Mouse (Mus musculus) skeletal muscle tissue, adult 2 months (tissue): ENCODE measurements around the gene Zbtb16.

ENCODE experiments used
- DNase-seq: peaks from one replicate; pipeline ENCODE4 v3.0.0-alpha.2; 2012; ENCODE audit warnings: low read depth, low spot score

Gene Zbtb16

DNA sequence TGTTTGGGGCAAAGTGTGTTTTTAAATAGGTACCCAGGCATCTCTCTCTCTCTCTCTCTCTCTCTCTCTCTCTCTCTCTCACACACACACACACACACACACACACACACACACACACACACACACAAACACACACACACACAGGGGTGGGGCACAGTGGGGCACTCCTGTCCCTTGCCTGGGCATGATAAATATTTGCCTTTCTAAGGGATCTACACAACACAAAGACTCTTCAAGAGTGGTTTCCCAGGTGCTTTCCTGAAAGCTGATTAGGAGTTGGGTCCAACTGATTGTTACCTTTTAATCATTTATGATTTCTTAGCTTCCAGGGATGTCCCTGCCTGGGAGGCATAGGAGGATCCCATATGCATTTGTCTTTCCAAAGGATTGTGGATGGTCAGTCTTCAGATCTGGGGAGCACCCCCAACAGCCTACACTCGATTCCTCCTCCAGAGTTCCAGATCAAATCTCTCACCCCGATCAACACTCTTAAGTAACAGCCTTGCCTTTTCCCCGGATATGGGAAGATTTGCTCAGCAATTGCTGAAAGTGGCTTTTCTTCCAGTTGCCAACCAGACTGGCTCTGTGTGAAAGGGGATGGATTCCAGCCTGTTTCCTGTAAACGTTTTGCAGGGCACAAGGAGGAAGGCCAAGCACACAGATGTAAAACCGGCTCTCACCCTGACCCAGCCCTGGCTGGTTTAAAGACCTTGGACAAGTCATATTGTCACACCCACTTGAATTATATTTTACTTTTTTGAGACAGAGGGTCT, 90.5 kb downstream of the Zbtb16 start:
- DNase-seq = no peak

DNA sequence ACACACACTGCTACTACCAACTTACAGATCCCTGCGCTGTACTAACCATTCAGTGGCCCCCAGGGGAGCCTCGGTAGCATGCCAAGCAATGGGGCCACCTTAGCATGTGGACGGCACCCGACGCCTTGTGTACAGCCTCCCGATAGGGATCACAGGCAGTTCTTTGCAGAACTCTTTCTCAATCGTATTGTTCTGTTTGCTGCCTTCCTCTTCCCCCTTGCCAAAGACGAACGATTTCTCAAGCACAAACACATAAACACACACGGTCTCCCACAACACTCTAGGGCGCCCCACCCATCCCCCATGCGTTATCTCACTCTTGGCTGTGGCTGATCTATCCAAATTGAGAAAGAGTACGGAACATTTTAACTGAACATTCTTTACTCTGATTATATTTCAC, 91.1 kb downstream of the Zbtb16 start:
- peak; percentile 88 for DNase-seq

DNA sequence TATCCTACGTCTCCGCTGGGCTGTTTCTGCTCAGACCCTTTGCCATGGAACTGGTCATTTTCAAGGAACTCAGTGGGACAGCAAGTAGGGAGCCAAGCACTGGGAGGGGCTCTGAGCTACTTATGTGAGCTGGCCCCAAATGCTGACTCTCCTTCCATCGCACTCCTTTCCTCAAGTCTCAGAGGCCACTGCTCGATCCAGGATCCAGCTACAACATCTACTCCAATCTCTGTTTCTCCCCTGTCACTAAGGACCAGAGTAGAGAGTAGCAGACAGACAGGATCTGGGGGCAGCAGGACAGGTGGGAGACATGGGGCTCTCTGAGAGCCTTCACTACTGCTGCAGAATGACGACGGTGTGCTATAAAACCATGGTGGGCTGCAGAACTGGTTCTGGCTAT, 91.6 kb downstream of the Zbtb16 start:
- no peak for DNase-seq

DNA sequence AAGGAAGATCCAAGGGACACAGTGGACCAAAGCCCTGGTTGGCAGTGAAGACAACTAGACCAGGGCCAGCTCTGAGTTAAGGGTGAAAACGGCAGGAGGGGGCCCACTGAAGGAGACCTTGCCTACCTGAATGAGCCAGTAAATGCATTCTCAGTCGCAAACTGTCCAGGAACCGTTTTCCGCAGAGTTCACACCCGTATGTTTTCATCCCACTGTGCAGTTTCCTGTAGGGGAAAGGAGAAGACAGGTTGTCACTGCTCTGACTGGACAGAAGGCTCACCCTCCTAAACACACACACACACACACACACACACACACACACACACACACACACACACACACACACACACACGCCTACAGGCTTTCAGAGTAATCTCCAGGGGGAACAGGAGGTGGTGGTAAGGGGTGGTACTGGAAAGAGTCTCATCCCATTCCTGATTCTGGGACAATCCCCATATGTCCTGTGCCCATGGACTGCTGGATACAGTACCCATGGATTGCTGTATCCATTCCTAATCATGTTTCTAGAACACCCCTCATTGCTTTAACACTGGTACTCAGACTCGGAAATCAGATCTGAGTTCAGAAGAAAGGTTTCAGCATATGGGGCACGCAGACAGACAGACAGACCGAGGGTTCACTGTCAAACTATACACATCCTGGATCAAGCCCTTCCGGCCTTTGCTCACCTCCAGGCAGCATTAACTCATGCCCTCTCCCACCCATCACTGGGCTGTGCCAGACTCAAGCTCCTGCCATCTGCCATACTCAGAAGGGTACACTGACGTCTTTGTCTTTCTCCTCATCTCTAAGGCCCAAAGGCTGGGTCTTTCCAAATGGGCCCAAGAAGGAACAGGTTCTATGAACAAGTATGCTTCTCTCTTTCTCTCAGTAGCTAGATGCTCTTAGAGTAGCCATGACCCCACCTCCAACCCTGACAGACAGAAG, 92.4 kb downstream of the Zbtb16 start:
- DNase-seq = no peak

DNA sequence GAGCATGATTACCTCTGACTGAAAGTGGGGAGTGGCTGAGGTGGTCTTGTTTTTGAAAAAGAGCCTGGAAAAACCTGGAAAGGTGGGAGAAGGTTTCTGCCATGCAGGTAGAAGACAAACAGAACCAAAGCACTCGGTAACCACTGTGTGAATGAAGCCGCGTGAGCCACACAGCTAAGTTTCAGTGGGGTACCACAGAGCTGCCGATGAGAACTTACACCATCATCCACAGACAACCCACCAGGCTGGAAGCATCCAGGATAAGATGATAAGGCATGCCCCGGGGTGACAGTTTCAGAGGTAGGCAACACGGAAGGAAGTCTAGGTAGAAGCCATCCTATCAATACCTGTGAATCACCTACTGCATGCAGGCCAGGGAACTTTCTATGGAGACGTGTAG, 93.9 kb downstream of the Zbtb16 start:
- DNase-seq = no peak

DNA sequence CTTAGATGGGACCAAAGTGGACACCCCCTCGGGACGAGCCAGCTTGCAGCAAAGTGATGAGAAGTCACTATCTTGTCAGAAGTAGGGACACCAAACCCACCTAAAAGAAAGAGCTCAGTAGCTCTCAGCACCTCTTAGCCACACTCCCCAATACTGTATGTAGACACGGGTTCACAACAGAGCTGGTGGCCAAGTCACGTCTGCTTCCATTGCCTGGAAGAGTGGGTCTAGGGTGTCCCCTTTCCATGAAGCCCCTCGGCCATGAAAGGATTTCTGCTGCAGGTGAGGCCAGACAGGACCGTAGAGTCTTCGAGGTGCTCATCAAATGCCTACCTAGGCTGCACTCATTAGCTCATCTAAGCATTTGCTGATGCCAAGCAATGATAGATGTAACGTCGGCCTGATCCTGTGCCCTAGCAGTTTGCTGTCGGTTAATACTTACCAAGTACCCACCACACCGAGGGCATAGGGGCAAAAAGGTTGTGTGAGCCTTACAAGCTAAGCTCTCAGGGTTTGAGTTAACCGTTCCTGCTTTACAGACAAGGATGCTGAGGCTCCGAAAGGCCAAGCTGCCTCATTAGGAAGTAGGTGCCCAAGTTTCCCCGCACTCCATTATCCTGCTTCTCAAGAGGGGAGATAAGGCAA, 94.5 kb downstream of the Zbtb16 start:
- no peak for DNase-seq

DNA sequence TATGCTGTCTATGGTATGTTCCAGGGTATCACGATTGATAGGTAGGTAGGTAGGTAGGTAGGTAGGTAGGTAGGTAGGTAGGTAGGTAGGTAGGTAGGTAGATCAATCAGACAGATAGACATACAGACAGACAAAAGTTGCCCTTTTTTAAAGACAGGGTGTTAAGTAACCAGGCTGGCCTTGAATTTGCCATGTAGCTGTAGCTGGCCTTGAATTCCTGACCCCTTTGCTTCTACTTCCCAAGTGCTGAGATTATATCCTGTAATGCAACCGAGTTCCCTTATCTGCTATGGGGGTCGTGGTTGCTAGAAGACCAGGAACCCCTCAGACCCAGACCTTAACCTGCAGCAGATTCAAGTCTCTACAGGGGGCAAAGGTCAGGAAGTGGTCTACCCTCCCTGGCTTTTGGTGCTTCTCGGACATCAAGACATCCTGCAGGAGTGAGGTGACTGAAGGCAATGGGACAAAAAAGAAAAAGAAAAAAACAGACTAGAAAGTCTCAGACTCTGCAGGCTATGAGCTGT, 95.2 kb downstream of the Zbtb16 start:
- no peak for DNase-seq

DNA sequence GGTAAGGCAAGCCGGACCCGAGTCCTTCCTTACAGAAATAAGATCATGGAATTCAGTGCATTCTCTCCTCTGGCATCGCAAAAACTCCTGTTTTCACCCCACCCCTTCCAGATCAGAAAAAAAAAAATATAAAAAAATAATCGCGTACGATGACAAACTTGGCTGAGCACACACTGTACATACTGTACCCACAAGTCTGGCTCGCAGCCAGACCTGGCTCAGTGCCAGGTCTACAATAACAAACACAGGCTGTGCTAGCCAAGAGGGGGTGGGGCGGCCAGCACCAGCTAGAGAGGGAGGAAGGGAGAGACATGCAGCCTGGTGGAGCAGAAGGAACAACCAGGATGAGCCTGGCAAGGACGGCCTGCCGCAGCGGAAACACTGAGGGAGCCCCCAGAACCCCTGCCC, 95.9 kb downstream of the Zbtb16 start:
- DNase-seq = peak; percentile 100

DNA sequence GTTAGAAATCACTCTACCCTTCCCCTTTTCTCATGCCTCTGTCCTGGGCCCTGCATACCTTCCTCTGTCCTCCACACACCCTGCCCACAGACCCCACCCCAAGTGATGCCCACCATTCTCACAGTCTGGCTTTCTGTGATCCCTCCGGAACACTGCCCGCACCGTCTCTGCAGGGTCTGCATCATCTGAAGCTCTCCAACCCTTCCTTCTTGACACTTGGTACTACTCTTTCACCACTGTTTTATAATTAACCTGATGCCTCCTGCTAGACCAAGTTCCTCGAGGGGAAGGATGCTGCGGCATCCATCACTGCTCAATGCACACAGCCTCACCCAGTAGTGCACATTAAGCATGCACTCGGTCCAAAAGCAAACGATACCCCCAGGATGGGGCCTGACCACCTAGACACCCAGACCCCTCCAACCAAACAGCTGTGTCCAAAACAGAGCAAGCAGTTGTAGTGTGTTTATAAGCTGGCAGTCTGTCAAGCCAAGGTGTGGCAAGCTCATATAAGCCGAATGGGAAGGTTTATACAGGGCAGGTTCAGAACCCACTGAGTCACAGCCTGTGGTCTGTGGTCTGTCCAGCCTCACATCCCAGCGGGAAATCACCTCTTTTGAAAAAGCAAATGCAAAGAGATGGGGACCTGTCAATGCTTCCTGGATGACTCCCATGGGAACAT, 97.1 kb downstream of the Zbtb16 start:
- DNase-seq = no peak

DNA sequence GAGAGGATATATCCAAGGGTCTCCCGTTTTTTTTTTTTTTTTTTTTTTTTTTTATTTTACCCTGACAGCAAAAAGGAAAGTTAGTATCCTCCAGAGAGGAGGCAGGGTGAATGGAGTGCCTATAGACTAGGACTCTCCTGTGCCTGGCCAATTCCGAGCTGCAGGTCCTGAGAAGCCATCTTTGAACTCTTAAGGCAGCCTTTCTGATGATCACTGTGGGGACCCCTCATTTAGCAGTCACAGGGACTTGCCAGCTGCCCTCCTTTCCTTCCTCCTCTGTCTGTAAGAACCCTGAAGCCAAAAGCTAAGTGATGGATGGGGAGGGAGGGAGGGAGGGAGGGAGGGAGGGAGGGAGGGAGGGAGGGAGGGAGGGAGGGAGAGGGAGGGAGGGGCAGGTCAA, 98.1 kb downstream of the Zbtb16 start:
- DNase-seq = no peak

DNA sequence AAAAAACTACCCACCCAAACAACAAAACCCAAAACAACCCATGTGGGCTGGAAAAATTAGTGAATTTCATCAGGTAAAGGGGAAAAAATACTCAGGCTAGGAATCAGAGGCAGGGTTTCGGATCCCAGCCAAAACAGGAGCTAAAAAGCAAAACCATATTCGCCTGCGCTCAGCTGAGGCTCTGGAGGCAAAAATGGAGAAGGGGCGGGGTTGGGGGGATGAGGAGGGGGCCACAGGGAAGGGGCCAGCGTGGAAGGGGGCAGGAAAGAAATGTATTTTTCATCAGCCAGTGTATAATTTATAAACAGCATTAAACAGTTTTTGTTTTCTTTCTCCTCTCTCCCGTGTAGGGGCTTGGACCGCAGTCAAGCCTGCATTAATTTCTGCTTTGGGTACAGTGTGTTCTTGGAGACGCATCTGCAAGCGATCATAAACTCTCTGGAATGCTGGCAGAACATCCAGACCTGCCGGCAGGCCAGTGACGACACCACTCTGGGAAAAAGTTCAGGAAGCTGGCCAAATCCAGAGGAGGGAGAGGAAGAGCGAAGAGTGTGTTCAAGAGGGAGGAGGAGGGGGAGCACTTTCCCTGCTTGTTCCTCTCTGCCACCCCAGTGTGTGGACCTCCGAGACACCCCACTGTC, 98.7 kb downstream of the Zbtb16 start:
- DNase-seq = peak; percentile 99

DNA sequence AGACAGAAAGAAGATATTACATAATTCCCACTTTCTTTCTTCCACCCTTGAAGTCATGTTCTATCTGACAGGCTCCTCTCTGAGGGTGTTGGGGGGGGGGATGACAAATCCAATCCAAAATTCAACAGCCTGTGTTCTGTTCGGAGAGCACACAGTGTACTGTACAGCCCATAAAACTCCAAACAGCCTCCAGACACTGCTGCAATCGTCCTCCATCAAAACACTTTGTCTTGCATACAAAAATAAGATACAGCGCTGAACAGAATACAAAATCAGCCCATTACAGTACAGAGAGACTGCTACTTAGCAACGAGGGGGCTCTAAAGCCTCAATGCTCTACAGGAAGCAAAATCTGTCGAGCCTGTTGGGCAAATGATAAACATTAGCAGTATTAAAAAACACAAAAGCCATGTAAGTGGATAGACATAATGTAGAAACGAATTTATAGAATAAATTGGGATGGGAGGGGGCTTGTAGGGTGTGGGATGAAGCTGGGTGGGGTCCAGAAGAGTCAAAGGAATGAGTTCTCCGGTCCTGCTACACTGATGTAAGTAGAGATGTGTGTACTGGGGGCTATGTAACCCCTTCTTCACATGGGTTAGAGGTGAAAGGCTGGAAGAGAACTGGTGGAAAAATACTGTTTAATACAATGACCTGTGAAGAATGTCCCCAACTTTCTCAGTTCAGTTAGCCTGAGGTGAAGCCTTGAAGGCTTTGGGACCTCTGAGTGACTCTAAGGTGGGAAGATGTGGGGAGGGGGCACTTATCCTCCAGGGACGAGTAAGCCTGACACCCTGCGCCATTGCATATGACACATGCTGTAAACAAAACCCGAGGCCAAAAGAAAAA, 99.4 kb downstream of the Zbtb16 start:
- peak; percentile 82 for DNase-seq

DNA sequence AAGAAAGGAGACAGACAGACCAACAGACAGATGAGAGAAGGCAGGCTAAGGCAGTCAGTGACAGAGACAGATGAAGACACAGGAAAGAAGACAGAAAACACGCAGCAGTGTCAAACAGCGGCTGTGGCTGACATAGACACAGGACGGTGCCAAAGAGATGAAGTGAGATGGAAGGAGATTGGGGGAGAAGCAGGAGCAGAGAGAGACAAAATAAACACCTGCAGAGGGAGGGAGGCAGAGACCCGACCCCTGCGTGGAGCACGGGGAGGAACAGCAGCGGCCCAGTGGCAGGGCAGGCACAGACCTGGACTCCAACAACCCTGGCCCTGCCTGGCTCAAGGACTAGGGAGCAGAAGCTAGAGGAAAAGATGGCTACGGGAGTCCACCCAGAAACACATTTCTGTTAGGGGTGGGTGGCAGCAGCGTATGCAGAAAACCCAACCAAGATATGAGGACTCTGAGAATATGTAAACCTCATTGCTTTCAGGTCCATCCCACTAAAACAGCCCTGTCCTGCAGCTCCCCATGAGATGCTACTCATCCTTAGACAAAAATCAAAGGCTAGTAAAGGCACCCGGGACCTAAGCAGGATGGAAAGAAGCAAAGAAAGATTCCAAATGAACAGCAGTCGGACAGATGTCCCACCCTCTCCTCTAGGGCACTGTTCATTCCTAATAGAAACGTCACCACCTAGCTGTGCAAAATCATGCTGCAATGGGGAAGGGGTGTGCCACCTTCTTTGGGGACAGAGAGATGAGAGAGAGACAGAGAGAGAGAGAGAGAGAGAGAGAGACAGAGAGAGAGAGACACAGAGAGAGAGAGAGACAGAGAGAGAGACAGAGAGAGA, 100.3 kb downstream of the Zbtb16 start:
- no peak for DNase-seq

DNA sequence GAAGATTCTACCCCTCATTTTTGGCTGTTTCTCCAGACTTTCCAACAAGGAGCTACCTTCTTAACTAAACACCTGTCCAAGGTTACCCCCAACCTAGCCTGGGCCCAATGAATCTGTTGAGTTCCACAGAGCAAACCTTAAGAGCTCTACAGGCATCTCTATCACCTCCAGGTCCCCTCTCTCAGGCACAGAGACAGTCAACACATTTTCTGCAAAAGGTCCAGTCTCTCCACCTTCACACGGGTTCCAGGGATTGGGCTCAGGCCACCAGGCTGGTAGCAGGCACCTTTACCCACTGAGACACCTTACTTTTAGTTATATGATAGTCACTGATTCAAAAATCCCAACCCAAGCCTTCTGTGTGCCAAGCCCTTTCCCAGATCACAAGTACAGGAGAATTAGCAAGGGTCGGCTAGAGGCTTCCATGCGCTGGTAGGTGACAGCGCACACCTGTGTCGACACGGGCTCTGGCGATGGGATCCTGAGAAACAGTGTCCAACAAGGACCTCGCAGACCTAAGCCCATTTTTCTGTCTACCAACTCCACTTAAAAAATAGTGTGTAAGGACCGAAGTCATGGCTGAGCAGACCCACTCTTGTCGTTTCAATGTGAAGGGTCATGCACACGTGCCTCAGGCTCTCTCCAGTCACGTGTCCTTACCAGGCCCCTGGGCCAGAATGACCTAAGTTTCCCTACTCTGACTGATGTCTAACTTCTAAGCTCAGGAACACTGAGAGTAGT, 101.1 kb downstream of the Zbtb16 start:
- DNase-seq = no peak

DNA sequence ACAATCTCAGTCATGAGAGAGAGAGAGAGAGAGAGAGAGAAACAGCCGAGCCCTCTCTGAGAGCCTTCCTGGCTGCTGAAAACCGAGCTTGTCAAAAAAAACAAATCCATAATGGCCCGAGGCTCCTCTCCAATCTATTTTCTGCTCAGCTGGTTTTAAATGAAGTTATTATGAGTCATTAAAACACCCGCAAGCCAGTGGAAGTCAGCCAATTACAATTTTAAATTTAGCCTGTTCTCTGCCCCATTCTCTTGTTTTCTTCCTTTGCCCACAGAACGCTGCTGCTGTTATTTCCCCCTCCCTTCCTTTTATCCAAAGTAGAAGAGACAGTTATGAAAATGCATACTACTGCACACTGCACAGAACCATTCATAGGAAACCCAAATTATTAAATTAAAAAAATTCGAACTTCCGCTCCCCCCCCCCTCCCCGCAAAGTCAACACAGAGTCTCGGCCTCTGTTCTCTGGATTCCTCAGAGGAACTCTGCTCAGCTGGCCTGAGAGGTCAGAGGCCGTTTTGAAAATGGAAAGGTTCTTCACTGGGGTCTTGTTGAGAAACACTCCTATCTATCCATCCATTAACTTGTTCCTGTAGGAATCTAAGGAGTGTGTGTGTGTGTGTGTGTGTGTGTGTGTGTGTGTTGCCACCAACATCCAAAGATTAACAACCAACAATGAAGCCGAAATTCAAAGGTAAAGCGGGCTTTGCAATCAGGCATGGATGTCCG, 102.0 kb downstream of the Zbtb16 start:
- DNase-seq = no peak

DNA sequence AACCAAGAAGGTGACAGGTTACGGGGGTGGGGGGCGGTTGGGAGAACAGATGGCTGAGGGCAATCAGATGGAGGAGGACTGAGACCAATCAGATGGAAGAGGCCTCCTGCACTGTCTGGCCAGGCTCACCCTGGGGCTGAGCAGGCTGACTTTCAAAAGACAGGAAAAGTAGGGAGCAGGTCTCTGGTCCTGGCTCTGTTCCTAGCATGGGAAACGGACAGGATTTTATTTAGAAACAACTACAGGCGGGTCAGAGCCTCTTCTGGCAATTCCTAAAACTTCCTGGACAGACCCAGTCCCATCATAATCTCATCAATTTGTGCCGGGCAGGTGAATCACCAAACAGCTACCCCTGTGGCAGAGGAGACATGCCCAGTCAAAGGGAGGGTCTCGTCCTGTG, 102.9 kb downstream of the Zbtb16 start:
- no peak for DNase-seq

DNA sequence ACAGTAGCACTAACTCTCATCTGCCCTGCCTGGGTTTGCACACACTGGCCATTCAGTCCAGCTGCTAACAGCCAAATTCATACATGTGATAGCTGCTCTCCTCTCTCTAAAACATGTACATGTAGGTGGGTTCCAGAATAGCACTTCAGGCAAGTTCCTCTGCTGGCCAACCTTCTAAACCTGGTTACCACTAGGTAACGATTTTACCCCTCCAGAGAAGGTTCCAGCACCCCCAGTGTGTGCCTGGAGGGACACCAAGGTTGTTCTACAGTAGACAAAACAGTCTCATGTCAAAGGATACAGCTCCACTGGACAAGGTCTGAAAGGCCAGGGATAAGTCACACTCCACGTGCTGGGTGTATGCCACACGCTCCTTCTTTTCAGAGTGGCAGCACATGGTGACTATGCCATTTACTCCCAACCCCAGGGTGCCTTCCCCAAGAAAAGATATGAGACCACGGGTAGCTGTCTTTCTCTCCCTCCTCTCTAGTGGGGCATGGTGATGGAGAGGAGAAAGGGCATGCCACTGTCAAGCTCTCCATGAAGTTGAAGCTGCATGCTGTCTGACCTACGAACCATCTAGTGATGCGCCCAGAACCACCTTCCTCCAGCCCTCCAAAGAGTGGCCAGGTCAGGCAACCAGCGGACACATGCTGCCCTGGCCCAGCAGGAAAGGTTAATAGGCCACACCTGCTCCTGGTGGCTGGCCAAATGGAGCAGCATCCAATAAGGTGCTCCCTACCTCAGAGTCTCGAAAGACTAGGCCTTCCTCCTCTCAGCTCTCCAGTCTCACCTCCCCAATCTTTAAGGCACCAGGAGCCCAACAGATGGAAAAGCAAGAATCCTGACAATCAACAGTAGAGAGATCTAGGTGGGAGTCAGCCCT, 104.1 kb downstream of the Zbtb16 start:
- DNase-seq = no peak
